Mouse (Mus musculus) limb, embryonic 12.5 days (tissue): Measurements from ENCODE around the gene Apoa5. TPM values are rescaled to one million over a fixed set of nuclear protein-coding genes. Genes with fewer than 3 reads are reported as not detected.
"Not testable (repeated sequence)": the region's sequence is repeated elsewhere in the genome, so short reads cannot be mapped to it uniquely, and the experiment has no call there.

Source experiments
- ATAC-seq: fragments of 200-750 bp; cut with Nextera tagmentation; 2 replicates; pipeline ENCODE4 v1.8.0; 2017; ENCODE audit warnings: low read depth, moderate TSS enrichment; ENCODE audit not compliant: insufficient number of reproducible peaks, insufficient read depth, low FRiP score, low TSS enrichment
- H3K27ac ChIP-seq: fragments of 300-500 bp; sonication (generic); 2 replicates; pipeline ENCODE4 v1.5.1; 2016; ENCODE audit warnings: mild to moderate bottlenecking, moderate library complexity
- H3K27me3 ChIP-seq: fragments of 300-500 bp; sonication (generic); 2 replicates; pipeline ENCODE4 v1.6.1; 2016; ENCODE audit warnings: mild to moderate bottlenecking, moderate library complexity
- H3K36me3 ChIP-seq: fragments of 300-500 bp; sonication (generic); 2 replicates; pipeline ENCODE4 v1.6.1; 2016; ENCODE audit warnings: mild to moderate bottlenecking, moderate library complexity
- H3K4me1 ChIP-seq: fragments of 300-500 bp; sonication (generic); replicated peaks from 2 replicates; pipeline ENCODE4 v1.6.1; 2016
- H3K4me2 ChIP-seq: fragments of 300-500 bp; sonication (generic); 2 replicates; pipeline ENCODE4 v1.6.1; 2016; ENCODE audit warnings: mild to moderate bottlenecking, moderate library complexity
- H3K4me3 ChIP-seq: fragments of 300-500 bp; sonication (generic); replicated peaks from 2 replicates; pipeline ENCODE4 v1.5.1; 2016; ENCODE audit warnings: mild to moderate bottlenecking
- H3K9ac ChIP-seq: fragments of 300-500 bp; sonication (generic); replicated peaks from 2 replicates; pipeline ENCODE4 v1.6.1; 2016; ENCODE audit warnings: mild to moderate bottlenecking, moderate library complexity
- H3K9me3 ChIP-seq: fragments of 300-500 bp; sonication (generic); 2 replicates; pipeline ENCODE4 v1.6.1; 2016; ENCODE audit warnings: mild to moderate bottlenecking, moderate library complexity
- WGBS: fragments of 180-500 bp; shearing (Covaris S2); methylation state at CpG from one replicate; pipeline ENCODE4 v1.1.7; 2016; 5-methylcytosine and 5-hydroxymethylcytosine counted together
- polyA plus RNA-seq: library from polyadenylated mRNA; unstranded; fragments of >200 nt; fragmentation: Nextera tagmentation; extraction: Ambion mirVana; gene quantifications from 2 replicates; pipeline ENCODE4 v1.2.1, GENCODE M21; 2016

The Apoa5 gene
- polyA plus RNA-seq, 1 experiment from 2014 or later = 0.09 TPM

- Histone ChIP-seq H3K36me3 (no peaks in the 10 kb centered on the region), H3K4me3 (no peak overlapping the region), H3K27ac (no peak overlapping the region), H3K27me3 (peaks cover 7% of the 10 kb centered on the region; the same call in 1 of the 2 replicates), H3K9me3 (peaks cover 8% of the 10 kb centered on the region; the same call in 1 of the 2 replicates), H3K4me1 (peaks cover 23% of the 10 kb centered on the region), H3K9ac (no peak overlapping the region), H3K4me2 (no peak overlapping the region)
- ATAC-seq = no peak
- 48% methylated on average over 2 of the region's 2 CpGs for WGBS
These were observed 46.5 kb downstream of the Apoa5 start for GRCm38 (mm10) chr9:46314921-46315320.

DNA sequence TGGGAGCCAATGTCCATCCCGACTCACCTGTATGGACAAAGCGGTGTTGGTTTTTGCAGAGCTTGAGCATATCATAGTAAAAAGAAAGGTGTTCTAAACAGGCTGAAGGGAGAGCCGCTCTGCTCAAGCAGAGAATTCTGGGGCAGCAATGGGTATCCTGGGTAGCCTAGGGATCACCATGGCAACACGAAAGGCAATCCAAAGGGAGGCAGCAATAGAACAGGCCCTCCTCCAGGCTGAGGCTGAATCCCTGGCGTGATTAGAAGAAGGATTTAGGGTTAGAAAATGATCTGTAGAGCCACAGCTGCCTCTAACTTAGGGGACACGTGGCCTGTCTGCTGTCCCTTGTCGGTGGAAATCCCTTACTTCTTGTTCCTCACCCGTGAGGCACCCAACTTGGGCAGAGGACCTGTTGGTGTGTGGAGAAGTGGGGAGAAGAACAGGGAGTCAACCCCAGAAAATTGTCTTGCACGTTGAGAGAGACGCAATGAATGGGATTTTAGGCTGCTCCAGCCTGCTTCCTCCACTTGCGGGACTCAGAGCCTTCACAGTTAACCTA is 47.5 kb downstream of the Apoa5 start:
- H3K9me3 ChIP-seq = peaks cover 11% of the 10 kb centered on the region; the same call in 1 of the 2 replicates
- H3K9ac ChIP-seq = no peak overlapping the region
- no peak for ATAC-seq
- H3K4me2 ChIP-seq = no peak overlapping the region
- no peak overlapping the region for H3K4me3 ChIP-seq
- peaks cover 23% of the 10 kb centered on the region for H3K4me1 ChIP-seq
- H3K27me3 ChIP-seq = peaks cover 7% of the 10 kb centered on the region; the same call in 1 of the 2 replicates
- WGBS = 43% methylated on average over 11 of the region's 11 CpGs
- H3K27ac ChIP-seq = no peak overlapping the region
- no peaks in the 10 kb centered on the region for H3K36me3 ChIP-seq

- H3K27me3 ChIP-seq = peaks cover 7% of the 10 kb centered on the region; the same call in 1 of the 2 replicates
- H3K27ac ChIP-seq = no peak overlapping the region
These were observed 48.0 kb downstream of the Apoa5 start for GRCm38 (mm10) chr9:46316388-46316787.

DNA sequence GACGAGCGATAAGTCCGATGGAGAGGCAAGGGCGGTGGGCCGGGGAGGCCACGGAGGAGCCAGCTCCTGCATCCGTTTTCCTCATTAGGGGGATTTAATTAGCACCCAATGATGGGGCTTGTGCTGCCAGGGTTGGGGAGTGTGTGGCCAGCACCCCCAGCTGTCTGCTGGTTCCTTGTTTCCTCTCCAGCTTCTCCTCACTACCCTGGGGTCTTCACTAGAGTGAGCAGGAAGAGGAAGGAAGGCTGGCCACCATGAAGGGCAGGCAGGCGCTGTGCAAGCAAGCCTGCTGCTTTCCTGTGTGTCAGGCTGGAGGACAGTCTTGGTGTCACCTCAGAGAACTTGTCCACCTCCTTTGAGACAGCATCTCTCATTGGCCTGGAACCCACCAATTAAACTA is 48.5 kb downstream of the Apoa5 start:
- Histone ChIP-seq H3K9me3 (peaks cover 11% of the 10 kb centered on the region; the same call in 1 of the 2 replicates), H3K27ac (no peak overlapping the region), H3K9ac (no peak overlapping the region), H3K27me3 (peaks cover 7% of the 10 kb centered on the region; the same call in 1 of the 2 replicates), H3K36me3 (no peaks in the 10 kb centered on the region), H3K4me3 (no peak overlapping the region), H3K4me1 (peaks cover 23% of the 10 kb centered on the region), H3K4me2 (no peak overlapping the region)
- WGBS = 45% methylated on average over 8 of the region's 8 CpGs
- ATAC-seq = no peak

More at GRCm38 (mm10) chr9:46316388-46316787, 48.0 kb downstream of the Apoa5 start:
- Histone ChIP-seq H3K36me3 (no peaks in the 10 kb centered on the region), H3K4me2 (no peak overlapping the region), H3K9me3 (peaks cover 11% of the 10 kb centered on the region; the same call in 1 of the 2 replicates), H3K9ac (no peak overlapping the region), H3K4me3 (no peak overlapping the region), H3K4me1 (peaks cover 23% of the 10 kb centered on the region)
- no peak for ATAC-seq
- 17% methylated on average over 5 of the region's 5 CpGs for WGBS

GRCm38 (mm10) chr9:46317957-46318356 is 49.5 kb downstream of the Apoa5 start:
- WGBS = 93% methylated on average over 3 of the region's 3 CpGs
- H3K4me1 ChIP-seq = peaks cover 18% of the 10 kb centered on the region
- H3K9ac ChIP-seq = no peak overlapping the region
- H3K4me3 ChIP-seq = no peak overlapping the region
- H3K27me3 ChIP-seq = peaks cover 7% of the 10 kb centered on the region; the same call in 1 of the 2 replicates
- H3K27ac ChIP-seq = no peak overlapping the region
- peaks cover 11% of the 10 kb centered on the region; the same call in 1 of the 2 replicates for H3K9me3 ChIP-seq
- H3K36me3 ChIP-seq = no peaks in the 10 kb centered on the region
- no peak for ATAC-seq
- no peak overlapping the region for H3K4me2 ChIP-seq

DNA sequence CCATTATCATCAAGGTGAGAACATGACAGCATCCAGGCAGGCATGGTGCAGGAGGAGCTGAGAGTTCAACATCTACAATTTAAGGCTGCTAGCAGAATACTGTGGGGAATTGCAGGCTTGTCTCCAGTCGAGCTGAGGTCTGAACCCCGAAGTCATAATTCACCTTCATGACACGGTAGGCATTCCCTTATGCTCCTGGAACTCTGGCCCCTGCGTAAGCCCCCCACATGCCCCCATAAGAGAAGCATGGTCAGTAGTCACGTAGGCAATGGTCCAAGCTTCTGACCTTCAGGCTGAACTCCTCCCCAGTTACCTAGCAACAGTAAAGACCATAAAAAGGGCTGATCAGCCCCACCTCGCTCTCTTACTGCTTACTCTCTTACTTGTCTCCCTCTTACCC is 51.5 kb downstream of the Apoa5 start, which contains the start of gene 4931429L15Rik:
TSS of gene 4931429L15Rik (minus strand) at position 101 of the 400 bp plus-strand sequence.
- H3K27me3 ChIP-seq = not testable (repeated sequence)

GRCm38 (mm10) chr9:46320461-46320860 is 52.0 kb downstream of the Apoa5 start:
- no peaks in the 10 kb centered on the region; the same call in 1 of the 2 replicates for H3K27me3 ChIP-seq
- H3K27ac ChIP-seq = no peak overlapping the region
- no peak overlapping the region for H3K4me2 ChIP-seq
- 92% methylated on average over 2 of the region's 2 CpGs for WGBS
- no peak overlapping the region for H3K4me3 ChIP-seq
- peaks cover 11% of the 10 kb centered on the region; the same call in 1 of the 2 replicates for H3K9me3 ChIP-seq
- H3K36me3 ChIP-seq = no peaks in the 10 kb centered on the region
- no peak for ATAC-seq
- no peak overlapping the region for H3K9ac ChIP-seq
- H3K4me1 ChIP-seq = peaks cover 15% of the 10 kb centered on the region

More for the DNA sequence above, 51.5 kb downstream of the Apoa5 start, which contains the start of gene 4931429L15Rik:
- Histone ChIP-seq H3K4me1 (peaks cover 15% of the 10 kb centered on the region), H3K9me3 (peaks cover 11% of the 10 kb centered on the region; the same call in 1 of the 2 replicates)
- not testable (repeated sequence) for H3K9ac ChIP-seq, H3K27ac ChIP-seq, H3K4me3 ChIP-seq, ATAC-seq, H3K36me3 ChIP-seq, H3K4me2 ChIP-seq
- WGBS = 79% methylated on average over 6 of the region's 6 CpGs

Other genes with a start within 250 kb of the Apoa5 start
- gene Apoa1, start 40.1 kb upstream of the Apoa5 start, polyA plus RNA-seq = 2.5 and 3.2 TPM in 2 replicates
- gene Apoc3, start 33.0 kb upstream of the Apoa5 start, polyA plus RNA-seq = not detected in 2 replicates
- not detected in 2 replicates for gene Apoa4, start 27.9 kb upstream of the Apoa5 start, polyA plus RNA-seq
- gene Zpr1, start 4.4 kb downstream of the Apoa5 start, polyA plus RNA-seq = 55.9 and 56.2 TPM in 2 replicates
- gene Bud13, start 14.4 kb downstream of the Apoa5 start, polyA plus RNA-seq = 35.6 and 36.8 TPM in 2 replicates
- gene 4931429L15Rik, start 51.4 kb downstream of the Apoa5 start, polyA plus RNA-seq = not detected in 2 replicates